Mouse (Mus musculus): ENCODE results near the gene Meig1. TPM values are rescaled to one million over a fixed set of nuclear protein-coding genes. Genes with fewer than 3 reads are reported as not detected.
A peak's percentile ranks its signal among the peaks of the same experiment; 100 is the strongest.
"Not testable (repeated sequence)": the region's sequence is repeated elsewhere in the genome, so short reads cannot be mapped to it uniquely, and the experiment has no call there.

The Meig1 gene
- total RNA-seq (2017), result not detected in 2 replicates

- no peak for ATAC-seq (replicated peaks; ENCODE audit: low read depth, poor library complexity, severe bottlenecking)
Observed at GRCm38 (mm10) chr2:3422548-3422947, at the start of gene Meig1. TSS of gene Meig1 (minus strand) at chr2:3422648.

DNA sequence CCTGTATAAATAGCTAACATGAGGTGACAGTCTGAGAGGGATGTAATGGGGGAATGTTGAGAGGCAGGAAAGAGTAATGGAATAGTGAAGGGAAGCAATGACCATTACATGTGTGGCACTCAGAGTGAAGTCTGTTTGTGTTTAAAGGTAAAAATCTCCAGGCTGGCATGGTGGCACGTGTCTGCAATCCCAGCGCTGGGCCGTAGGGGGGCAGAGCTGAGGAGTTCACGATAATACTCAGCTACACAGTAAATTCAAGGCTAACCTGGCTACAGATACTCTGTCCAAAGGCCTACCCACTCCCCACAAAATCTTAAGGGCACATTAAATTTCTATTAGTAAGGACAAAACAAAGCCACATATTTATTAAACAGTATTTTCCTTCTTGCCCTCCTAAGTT is 34.1 kb upstream of the Meig1 start:
- ATAC-seq (replicated peaks; ENCODE audit: low read depth, poor library complexity, severe bottlenecking), result peak; percentile 73

DNA sequence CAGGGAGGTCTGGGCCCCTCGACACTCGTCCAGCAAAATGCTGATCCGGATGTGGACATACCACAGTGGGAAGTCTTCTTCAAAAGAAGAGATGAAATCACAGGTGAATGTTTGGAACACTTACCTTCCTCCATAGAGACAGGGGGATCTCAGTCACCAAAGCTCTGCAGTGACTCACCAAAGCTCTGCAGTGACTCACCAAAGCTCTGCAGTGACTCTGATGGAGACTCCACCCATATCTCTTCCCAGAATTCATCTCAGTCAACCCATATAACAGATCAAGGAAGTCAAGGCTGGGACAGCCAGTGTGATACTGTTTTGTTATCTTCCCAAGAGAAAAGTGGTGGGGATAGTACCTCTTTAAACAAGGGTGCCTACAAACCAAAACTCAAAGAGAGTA is 30.6 kb upstream of the Meig1 start:
- ATAC-seq (replicated peaks; ENCODE audit: low read depth, poor library complexity, severe bottlenecking), result no peak

GRCm38 (mm10) chr2:3449431-3449830 is 27.0 kb upstream of the Meig1 start:
- no peak for ATAC-seq (replicated peaks; ENCODE audit: low read depth, poor library complexity, severe bottlenecking)

DNA sequence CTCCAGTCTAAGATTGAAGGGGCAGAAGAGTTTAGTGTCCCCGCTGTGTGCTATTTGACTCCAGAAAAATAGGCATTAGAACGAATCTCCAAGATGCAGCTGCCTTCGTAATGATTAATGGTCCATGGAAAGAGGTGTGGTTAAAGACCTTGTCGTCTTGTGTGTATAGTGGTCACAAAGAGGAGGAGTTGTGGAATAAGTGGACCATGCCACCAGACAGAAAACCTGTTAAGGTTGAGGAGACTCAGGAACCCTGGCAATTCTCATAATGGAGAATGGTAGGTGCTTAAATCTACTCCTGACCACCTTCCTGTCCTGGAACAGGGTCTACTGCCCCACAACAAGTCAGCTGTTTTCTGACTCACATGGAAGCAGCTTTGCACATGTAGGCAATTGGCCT is 23.5 kb upstream of the Meig1 start:
- ATAC-seq (replicated peaks; ENCODE audit: low read depth, poor library complexity, severe bottlenecking), result no peak

DNA sequence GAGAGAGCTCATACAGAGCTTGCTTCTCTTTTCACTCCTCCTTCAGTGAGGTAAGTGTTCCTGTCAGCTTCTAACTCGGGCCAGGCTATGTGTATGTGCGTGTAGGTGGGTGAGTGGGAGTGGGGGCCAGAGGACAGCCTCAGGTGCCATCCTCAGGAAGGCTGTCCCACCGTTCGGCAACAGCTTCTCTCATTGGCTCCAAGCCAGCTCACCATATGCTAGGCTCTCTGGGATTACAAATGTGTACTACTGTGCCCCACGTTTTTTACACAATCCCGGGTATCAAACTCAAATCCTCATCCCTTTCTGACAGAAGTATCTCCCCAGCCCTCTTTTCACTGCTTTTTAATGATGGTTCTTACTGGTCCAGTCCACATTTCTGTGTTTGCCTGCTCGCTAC is 21.8 kb upstream of the Meig1 start:
- ATAC-seq (replicated peaks; ENCODE audit: low read depth, poor library complexity, severe bottlenecking), result no peak

GRCm38 (mm10) chr2:3437956-3438355 is 15.5 kb upstream of the Meig1 start:
- no peak for ATAC-seq (replicated peaks; ENCODE audit: low read depth, poor library complexity, severe bottlenecking)

- no peak; the same call in 1 of the 2 replicates for ATAC-seq (replicated peaks; ENCODE audit: low read depth, poor library complexity, severe bottlenecking)
Observed at GRCm38 (mm10) chr2:3435369-3436061, 13.1 kb upstream of the Meig1 start.

GRCm38 (mm10) chr2:3430956-3431355 is 8.5 kb upstream of the Meig1 start:
- ATAC-seq (replicated peaks; ENCODE audit: low read depth, poor library complexity, severe bottlenecking), result no peak

GRCm38 (mm10) chr2:3424579-3424910 is 2.1 kb upstream of the Meig1 start:
- ATAC-seq (replicated peaks; ENCODE audit: low read depth, poor library complexity, severe bottlenecking), result no peak

DNA sequence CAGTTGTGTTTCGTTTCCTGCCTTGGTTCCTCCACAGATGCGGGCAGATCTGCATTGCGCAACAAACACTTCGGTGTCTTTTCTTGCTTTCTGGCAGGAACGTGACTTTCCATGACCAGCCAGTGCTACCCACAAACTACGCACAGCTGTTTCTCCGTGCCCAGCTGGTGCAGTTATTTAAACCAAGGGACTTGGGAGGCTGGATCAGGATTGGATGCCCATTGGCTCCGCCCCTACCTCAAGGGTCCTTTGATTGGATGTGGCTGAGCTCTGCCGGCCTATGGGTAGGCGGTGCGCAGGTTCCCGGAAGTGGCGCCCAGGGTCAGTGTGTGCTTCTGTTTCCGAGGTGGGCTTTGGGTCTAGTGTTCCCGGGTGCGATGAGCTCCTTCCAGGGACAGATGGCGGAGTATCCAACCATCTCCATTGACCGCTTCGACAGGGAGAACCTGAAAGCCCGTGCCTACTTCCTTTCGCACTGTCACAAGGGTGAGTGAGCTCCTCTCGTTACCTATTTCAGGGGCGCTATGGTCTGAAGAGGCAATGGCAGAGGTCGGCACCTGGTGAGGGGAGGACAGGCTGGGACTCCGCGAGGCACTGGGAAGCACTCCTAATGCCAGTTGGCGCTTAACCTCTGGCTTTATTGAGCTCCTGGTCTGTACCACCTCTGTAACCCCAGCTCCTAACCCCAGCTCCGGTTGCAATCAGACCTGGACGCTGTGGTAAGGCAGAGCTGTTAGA is 1.6 kb upstream of the Meig1 start, which contains the start of gene Dclre1c:
Dclre1c (plus strand) TSS at position 291 of the 738 bp plus-strand sequence.
- ATAC-seq (replicated peaks; ENCODE audit: low read depth, poor library complexity, severe bottlenecking), result peak; percentile 90

DNA sequence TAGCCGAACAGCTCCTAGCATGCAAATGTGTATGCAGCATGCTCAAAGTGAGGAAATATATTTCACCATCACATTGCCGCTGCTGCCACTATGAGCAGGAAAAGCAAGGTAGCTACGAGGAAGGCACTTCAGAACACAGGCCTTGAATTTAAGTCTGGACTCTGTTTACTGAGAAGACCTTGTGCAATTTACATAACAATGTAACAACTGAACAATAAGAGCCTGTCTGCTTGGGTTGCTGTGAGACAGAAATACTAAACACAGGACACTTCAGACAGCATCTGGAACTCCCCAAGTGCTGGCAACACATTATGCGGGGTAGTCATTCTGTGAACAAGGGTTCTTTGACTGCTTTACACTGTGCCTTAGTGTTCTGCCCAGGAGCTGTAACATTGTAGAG is 2.3 kb downstream of the Meig1 start:
- no peak for ATAC-seq (replicated peaks; ENCODE audit: low read depth, poor library complexity, severe bottlenecking)

DNA sequence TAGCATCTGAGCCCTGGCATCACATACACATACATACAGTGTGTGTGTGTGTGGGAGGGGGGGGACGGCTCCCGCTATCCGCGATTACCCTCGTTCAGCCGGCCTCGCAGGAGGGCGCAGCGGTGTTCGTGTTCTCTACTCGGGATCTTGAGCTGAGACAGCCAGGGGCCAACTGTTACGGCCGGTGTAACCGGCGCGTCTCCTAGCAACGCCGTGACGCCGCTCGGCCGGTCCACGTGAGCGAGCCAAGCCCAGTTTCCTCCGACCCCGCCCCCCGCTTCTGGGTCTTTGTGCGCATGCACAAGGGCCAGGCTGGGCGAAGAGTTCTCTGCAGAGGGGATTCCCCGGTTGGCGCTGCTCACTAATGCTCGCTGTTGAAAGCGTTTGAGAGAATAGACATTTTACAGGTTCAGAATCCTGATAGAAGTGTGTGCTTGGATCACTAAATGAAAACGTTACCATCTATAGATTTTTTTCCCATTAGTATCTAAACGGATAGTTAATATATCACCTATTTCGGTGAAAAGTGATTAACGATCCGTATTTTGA is 3.5 kb downstream of the Meig1 start:
- peak; percentile 76 for ATAC-seq (replicated peaks; ENCODE audit: low read depth, poor library complexity, severe bottlenecking)

DNA sequence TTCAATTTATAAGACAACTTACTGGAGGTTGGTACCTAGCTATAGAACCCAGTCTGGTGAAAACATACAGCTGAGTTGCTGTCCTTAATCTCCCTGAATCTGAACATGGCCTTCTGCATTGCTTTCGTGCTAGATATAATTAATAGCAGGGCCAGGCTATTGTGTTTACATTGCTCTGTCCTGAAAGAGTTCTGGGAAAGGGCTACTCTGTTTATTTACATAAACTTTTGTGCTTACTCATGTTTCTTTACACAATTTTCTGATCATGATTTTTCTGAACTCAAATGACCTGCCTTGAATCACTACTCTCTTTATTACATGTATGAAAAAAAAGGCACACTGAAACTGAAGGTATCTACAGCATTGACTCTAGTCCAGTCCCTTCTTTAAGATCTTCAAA is 6.8 kb downstream of the Meig1 start:
- no peak for ATAC-seq (replicated peaks; ENCODE audit: low read depth, poor library complexity, severe bottlenecking)

- 0 out of 2 replicates have a peak, but pooled peaks have one; percentile 45 for ATAC-seq (replicated peaks; ENCODE audit: low read depth, poor library complexity, severe bottlenecking)
Observed at GRCm38 (mm10) chr2:3414241-3414640, 8.2 kb downstream of the Meig1 start.

- ATAC-seq (replicated peaks; ENCODE audit: low read depth, poor library complexity, severe bottlenecking), result no peak
Observed at GRCm38 (mm10) chr2:3407756-3408155, 14.7 kb downstream of the Meig1 start.

- ATAC-seq (replicated peaks; ENCODE audit: low read depth, poor library complexity, severe bottlenecking), result no peak
Observed at GRCm38 (mm10) chr2:3405981-3406380, 16.5 kb downstream of the Meig1 start.

- not testable (repeated sequence) for ATAC-seq (replicated peaks; ENCODE audit: low read depth, poor library complexity, severe bottlenecking)
Observed at GRCm38 (mm10) chr2:3397110-3397509, 25.3 kb downstream of the Meig1 start, which contains the start of gene Olah. TSS of gene Olah (minus strand) at chr2:3397210.

DNA sequence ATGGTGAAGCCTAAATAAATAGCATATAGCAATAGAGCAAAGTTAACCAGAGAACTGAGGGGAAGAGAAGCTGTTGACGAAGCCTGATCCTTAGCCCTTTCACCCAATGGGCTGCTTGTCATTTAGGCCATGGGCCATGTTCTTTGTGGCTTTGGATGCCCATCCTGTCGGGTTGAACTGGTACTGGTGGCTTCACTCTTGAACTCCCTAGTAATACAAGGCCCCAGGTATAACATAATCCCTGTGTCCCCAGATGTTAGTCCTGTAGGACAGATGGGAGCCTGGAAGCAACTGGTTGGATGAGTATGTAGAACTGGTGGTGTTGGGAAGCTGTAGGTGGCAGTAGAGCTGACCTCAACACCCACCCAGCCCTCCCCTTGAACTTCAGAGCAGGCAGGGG is 30.5 kb downstream of the Meig1 start:
- no peak for ATAC-seq (replicated peaks; ENCODE audit: low read depth, poor library complexity, severe bottlenecking)

DNA sequence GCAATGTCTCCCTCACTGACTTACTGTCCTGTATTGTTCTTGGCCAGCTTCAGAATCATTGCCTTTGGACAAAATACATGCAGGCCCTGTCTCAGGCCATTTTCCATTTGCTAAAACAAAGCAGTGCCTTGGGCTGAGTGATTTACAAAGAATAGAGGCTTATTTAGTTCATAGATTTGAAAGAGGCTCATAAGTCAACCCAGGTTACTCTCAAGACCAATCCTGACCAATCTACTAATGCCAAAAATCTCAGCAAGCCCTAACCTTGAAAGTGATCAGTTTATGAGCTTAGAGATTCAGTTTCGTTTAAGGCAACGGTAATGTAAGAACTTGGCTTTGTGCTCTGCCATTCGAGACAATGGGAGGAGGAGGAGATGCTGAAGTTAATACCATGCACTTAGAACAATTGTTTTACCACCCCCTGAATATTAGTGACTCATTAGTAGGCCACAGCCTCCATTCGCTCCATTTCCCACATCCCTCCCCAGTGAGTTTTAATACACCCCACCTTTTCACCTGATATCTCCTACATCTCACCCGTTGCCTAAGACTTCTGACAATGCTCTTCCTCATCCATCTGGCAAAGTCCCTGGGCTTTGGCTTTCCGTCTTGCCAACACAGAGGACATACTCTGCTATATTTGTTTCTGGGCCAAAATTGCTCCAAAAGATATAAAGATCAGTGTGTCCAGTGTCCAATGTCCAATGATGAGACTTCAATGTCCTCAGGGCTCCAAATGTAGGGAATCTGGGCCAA is 35.2 kb downstream of the Meig1 start:
- ATAC-seq (replicated peaks; ENCODE audit: low read depth, poor library complexity, severe bottlenecking), result no peak

DNA sequence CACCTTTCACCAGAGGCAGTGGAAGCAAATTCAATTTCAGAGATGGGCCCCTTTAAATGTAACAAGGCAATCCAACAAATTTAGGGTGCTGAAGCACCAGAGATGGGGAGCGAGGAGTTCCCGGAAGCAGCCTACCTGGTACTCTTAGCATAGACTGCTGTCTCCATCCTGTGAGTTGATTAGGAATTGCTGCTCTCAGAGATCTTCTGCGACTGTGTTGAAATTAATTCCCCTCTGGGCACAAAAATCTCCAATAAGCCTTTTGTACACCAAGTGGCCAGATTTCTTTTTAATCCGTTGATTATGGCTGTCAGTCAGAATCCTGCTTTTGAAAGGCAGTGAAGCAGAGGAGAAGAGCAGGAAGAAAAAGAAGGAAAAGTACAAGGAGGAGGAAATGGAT is 57.3 kb downstream of the Meig1 start:
- no peak for ATAC-seq (replicated peaks; ENCODE audit: low read depth, poor library complexity, severe bottlenecking)
